Mouse (Mus musculus): Measurements from ENCODE around the gene Kctd19. TPM values are rescaled to one million over a fixed set of nuclear protein-coding genes. Genes with fewer than 3 reads are reported as not detected.
A peak's percentile ranks its signal among the peaks of the same experiment; 100 is the strongest.

Gene Kctd19
- total and polyA plus RNA-seq, 2 experiments from 2014 or later, result 0.16 to 0.27 TPM

DNA sequence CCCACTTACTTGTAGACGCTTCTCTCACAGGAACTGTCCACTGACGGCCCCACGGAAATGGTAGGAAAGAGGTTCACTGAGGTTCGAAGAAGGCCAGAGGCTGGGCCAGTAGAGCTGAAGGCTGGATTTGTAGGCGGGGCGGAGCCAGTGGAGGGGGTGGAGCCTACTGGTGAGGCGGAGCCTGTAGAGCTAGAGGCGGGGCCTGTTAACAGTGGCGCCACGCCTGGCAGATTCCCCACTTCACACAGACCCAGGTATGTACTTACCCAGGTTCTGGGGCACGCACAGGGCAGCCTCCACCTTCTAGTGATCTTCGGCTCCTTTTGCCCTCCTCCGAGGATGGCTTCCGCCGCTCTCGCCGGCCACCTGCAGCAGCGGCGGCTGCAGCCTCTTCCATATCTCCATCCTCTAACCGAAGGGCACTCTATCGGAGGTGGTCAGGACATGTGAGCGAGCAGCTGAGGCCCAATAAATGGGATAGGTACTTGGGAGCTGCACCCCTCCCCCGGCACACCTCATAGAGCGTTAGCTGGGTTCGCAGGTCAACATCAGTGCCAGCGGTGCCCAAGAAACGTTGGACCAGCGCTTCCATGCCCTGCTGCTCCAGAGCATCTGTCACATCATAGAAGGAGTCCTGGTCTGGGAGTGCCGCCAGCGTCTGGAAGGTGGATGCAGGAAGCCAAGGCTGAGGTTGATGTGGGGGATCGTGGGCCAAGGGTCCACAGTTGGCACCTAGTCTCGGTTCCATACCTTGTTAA is 76.8 kb downstream of the Kctd19 start:
- 60% methylated on average over 31 of the region's 32 CpGs for WGBS
- no peaks in the 10 kb centered on the region for H3K4me1 ChIP-seq (ENCODE audit: insufficient read depth, low read length)
- H3K9me3 ChIP-seq (ENCODE audit: low read length), result no peaks in the 10 kb centered on the region
- H3K4me2 ChIP-seq (ENCODE audit: low read depth, low read length, poor library complexity, severe bottlenecking), result peak overlapping the region; percentile 22
- TF ChIP-seq CTCF (IDR thresholded peaks at IDR 0.05), result no peak
- no peak overlapping the region for H3K27ac ChIP-seq (ENCODE audit: low read depth, low read length)
- no peaks in the 10 kb centered on the region for H3K27me3 ChIP-seq (ENCODE audit: insufficient read depth, low read length)
- H3K9ac ChIP-seq (replicated peaks; ENCODE audit: low read length, poor library complexity, severe bottlenecking), result no peak overlapping the region
- H3K4me3 ChIP-seq (ENCODE audit: low read depth, low read length), result peak overlapping the region; percentile 18
- peaks cover 4% of the 10 kb centered on the region; the same call in 1 of the 2 replicates for H3K36me3 ChIP-seq (ENCODE audit: insufficient read depth, low read length)
- ATAC-seq (ENCODE audit: low FRiP score) (peak; percentile 59), DNase-seq (ENCODE audit: low spot score) (peak; percentile 36)

Other genes with a start within 250 kb of the Kctd19 start
- gene Cbfb, start 242.8 kb downstream of the Kctd19 start, total RNA-seq (2014; rRNA removed), result 43.9 and 46.1 TPM in 2 replicates
- gene Cbfb, start 242.8 kb downstream of the Kctd19 start, polyA plus RNA-seq (2015; fragmentation: Nextera tagmentation; extraction: Ambion mirVana), result 16.2 and 17.5 TPM in 2 replicates
- 33.6 and 36.7 TPM in 2 replicates for gene D230025D16Rik, start 188.4 kb downstream of the Kctd19 start, total RNA-seq (2014; rRNA removed)
- gene D230025D16Rik, start 188.4 kb downstream of the Kctd19 start, polyA plus RNA-seq (2015; fragmentation: Nextera tagmentation; extraction: Ambion mirVana), result 24.6 and 28.3 TPM in 2 replicates
- 14.2 and 17.5 TPM in 2 replicates for gene B3gnt9, start 158.3 kb downstream of the Kctd19 start, total RNA-seq (2014; rRNA removed)
- gene B3gnt9, start 158.3 kb downstream of the Kctd19 start, polyA plus RNA-seq (2015; fragmentation: Nextera tagmentation; extraction: Ambion mirVana), result 9.5 and 11.5 TPM in 2 replicates
- gene Tradd, start 148.9 kb downstream of the Kctd19 start, total RNA-seq (2014; rRNA removed), result 7.5 and 8.3 TPM in 2 replicates
- 7.4 and 8.0 TPM in 2 replicates for gene Tradd, start 148.9 kb downstream of the Kctd19 start, polyA plus RNA-seq (2015; fragmentation: Nextera tagmentation; extraction: Ambion mirVana)
- gene Fbxl8, start 148.9 kb downstream of the Kctd19 start, total RNA-seq (2014; rRNA removed), result 0.52 and 0.77 TPM in 2 replicates
- gene Fbxl8, start 148.9 kb downstream of the Kctd19 start, polyA plus RNA-seq (2015; fragmentation: Nextera tagmentation; extraction: Ambion mirVana), result 0.83 and 0.85 TPM in 2 replicates
- gene Hsf4, start 143.7 kb downstream of the Kctd19 start, total RNA-seq (2014; rRNA removed), result 0.33 TPM in 1 of 2 replicates, not detected in the other
- gene Hsf4, start 143.7 kb downstream of the Kctd19 start, polyA plus RNA-seq (2015; fragmentation: Nextera tagmentation; extraction: Ambion mirVana), result 0.43 and 0.59 TPM in 2 replicates
- 2.0 and 2.3 TPM in 2 replicates for gene Nol3, start 137.4 kb downstream of the Kctd19 start, total RNA-seq (2014; rRNA removed)
- gene Nol3, start 137.4 kb downstream of the Kctd19 start, polyA plus RNA-seq (2015; fragmentation: Nextera tagmentation; extraction: Ambion mirVana), result 6.5 and 8.1 TPM in 2 replicates
- 63.6 and 79.2 TPM in 2 replicates for gene 4931428F04Rik, start 123.6 kb downstream of the Kctd19 start, total RNA-seq (2014; rRNA removed)
- gene 4931428F04Rik, start 123.6 kb downstream of the Kctd19 start, polyA plus RNA-seq (2015; fragmentation: Nextera tagmentation; extraction: Ambion mirVana), result 131 and 132 TPM in 2 replicates
- gene Exoc3l, start 117.4 kb downstream of the Kctd19 start, total RNA-seq (2014; rRNA removed), result 2.0 and 5.1 TPM in 2 replicates
- gene Exoc3l, start 117.4 kb downstream of the Kctd19 start, polyA plus RNA-seq (2015; fragmentation: Nextera tagmentation; extraction: Ambion mirVana), result 6.8 and 6.9 TPM in 2 replicates
- gene E2f4, start 115.8 kb downstream of the Kctd19 start, total RNA-seq (2014; rRNA removed), result 28.2 and 35.7 TPM in 2 replicates
- gene E2f4, start 115.8 kb downstream of the Kctd19 start, polyA plus RNA-seq (2015; fragmentation: Nextera tagmentation; extraction: Ambion mirVana), result 29.1 and 29.3 TPM in 2 replicates
- 0.71 and 1.3 TPM in 2 replicates for gene Elmo3, start 107.9 kb downstream of the Kctd19 start, total RNA-seq (2014; rRNA removed)
- 0.81 and 1.3 TPM in 2 replicates for gene Elmo3, start 107.9 kb downstream of the Kctd19 start, polyA plus RNA-seq (2015; fragmentation: Nextera tagmentation; extraction: Ambion mirVana)
- gene Lrrc29, start 87.2 kb downstream of the Kctd19 start, total RNA-seq (2014; rRNA removed), result 2.5 and 4.5 TPM in 2 replicates
- gene Lrrc29, start 87.2 kb downstream of the Kctd19 start, polyA plus RNA-seq (2015; fragmentation: Nextera tagmentation; extraction: Ambion mirVana), result 2.1 and 2.4 TPM in 2 replicates
- 81.3 and 88.4 TPM in 2 replicates for gene Tmem208, start 87.1 kb downstream of the Kctd19 start, total RNA-seq (2014; rRNA removed)
- gene Tmem208, start 87.1 kb downstream of the Kctd19 start, polyA plus RNA-seq (2015; fragmentation: Nextera tagmentation; extraction: Ambion mirVana), result 129 and 152 TPM in 2 replicates
- 3.8 and 4.4 TPM in 2 replicates for gene Fhod1, start 65.5 kb downstream of the Kctd19 start, total RNA-seq (2014; rRNA removed)
- 0.48 and 0.56 TPM in 2 replicates for gene Fhod1, start 65.5 kb downstream of the Kctd19 start, polyA plus RNA-seq (2015; fragmentation: Nextera tagmentation; extraction: Ambion mirVana)
- gene Slc9a5, start 64.7 kb downstream of the Kctd19 start, total RNA-seq (2014; rRNA removed), result 28.3 and 28.4 TPM in 2 replicates
- gene Slc9a5, start 64.7 kb downstream of the Kctd19 start, polyA plus RNA-seq (2015; fragmentation: Nextera tagmentation; extraction: Ambion mirVana), result 12.8 and 14.4 TPM in 2 replicates
- 6.3 and 8.7 TPM in 2 replicates for gene Plekhg4, start 40.2 kb downstream of the Kctd19 start, total RNA-seq (2014; rRNA removed)
- gene Plekhg4, start 40.2 kb downstream of the Kctd19 start, polyA plus RNA-seq (2015; fragmentation: Nextera tagmentation; extraction: Ambion mirVana), result 1.7 and 2.5 TPM in 2 replicates
- gene Lrrc36, start 69 bp upstream of the Kctd19 start, total RNA-seq (2014; rRNA removed), result 0.28 and 0.93 TPM in 2 replicates
- gene Lrrc36, start 69 bp upstream of the Kctd19 start, polyA plus RNA-seq (2015; fragmentation: Nextera tagmentation; extraction: Ambion mirVana), result 0.86 and 0.99 TPM in 2 replicates
- 75.0 and 82.8 TPM in 2 replicates for gene Tppp3, start 58.0 kb upstream of the Kctd19 start, total RNA-seq (2014; rRNA removed)
- 159 and 164 TPM in 2 replicates for gene Tppp3, start 58.0 kb upstream of the Kctd19 start, polyA plus RNA-seq (2015; fragmentation: Nextera tagmentation; extraction: Ambion mirVana)
- gene Zdhhc1, start 83.4 kb upstream of the Kctd19 start, total RNA-seq (2014; rRNA removed), result 32.9 and 47.2 TPM in 2 replicates
- 27.3 and 27.9 TPM in 2 replicates for gene Zdhhc1, start 83.4 kb upstream of the Kctd19 start, polyA plus RNA-seq (2015; fragmentation: Nextera tagmentation; extraction: Ambion mirVana)
- 0.57 and 0.88 TPM in 2 replicates for gene Hsd11b2, start 105.3 kb upstream of the Kctd19 start, total RNA-seq (2014; rRNA removed)
- 1.3 and 1.9 TPM in 2 replicates for gene Hsd11b2, start 105.3 kb upstream of the Kctd19 start, polyA plus RNA-seq (2015; fragmentation: Nextera tagmentation; extraction: Ambion mirVana)
- gene Atp6v0d1, start 152.5 kb upstream of the Kctd19 start, total RNA-seq (2014; rRNA removed), result 214 and 238 TPM in 2 replicates
- 272 and 300 TPM in 2 replicates for gene Atp6v0d1, start 152.5 kb upstream of the Kctd19 start, polyA plus RNA-seq (2015; fragmentation: Nextera tagmentation; extraction: Ambion mirVana)
- gene Ripor1, start 191.8 kb upstream of the Kctd19 start, total RNA-seq (2014; rRNA removed), result 12.6 and 16.1 TPM in 2 replicates
- gene Ripor1, start 191.8 kb upstream of the Kctd19 start, polyA plus RNA-seq (2015; fragmentation: Nextera tagmentation; extraction: Ambion mirVana), result 32.6 and 32.7 TPM in 2 replicates
- gene Ctcf, start 223.1 kb upstream of the Kctd19 start, total RNA-seq (2014; rRNA removed), result 40.2 and 44.2 TPM in 2 replicates
- 73.0 and 81.9 TPM in 2 replicates for gene Ctcf, start 223.1 kb upstream of the Kctd19 start, polyA plus RNA-seq (2015; fragmentation: Nextera tagmentation; extraction: Ambion mirVana)
- gene Agrp, start 223.9 kb upstream of the Kctd19 start, total RNA-seq (2014; rRNA removed), result not detected in 2 replicates
- gene Agrp, start 223.9 kb upstream of the Kctd19 start, polyA plus RNA-seq (2015; fragmentation: Nextera tagmentation; extraction: Ambion mirVana), result 3.2 and 7.6 TPM in 2 replicates

All from midbrain, postnatal 0 days (tissue).